Mouse (Mus musculus) spleen, adult 12 weeks (tissue): Measurements from ENCODE around the gene Neurl2.

Source experiments
- DNase-seq: peaks from one replicate; pipeline ENCODE4 v3.0.0; 2022; ENCODE audit warnings: low spot score

Neurl2 gene

GRCm38 (mm10) chr2:164785481-164786387, 47.5 kb downstream of the Neurl2 start, which contains the start of gene Snx21:
Snx21 (plus strand) TSS chr2:164785823.
- DNase-seq, result peak; percentile 62

- no peak for DNase-seq
These were observed 48.3 kb downstream of the Neurl2 start for GRCm38 (mm10) chr2:164784869-164785420.

GRCm38 (mm10) chr2:164783926-164784581, 49.2 kb downstream of the Neurl2 start:
- no peak for DNase-seq

- DNase-seq, result no peak
These were observed 51.4 kb downstream of the Neurl2 start for GRCm38 (mm10) chr2:164781876-164782275.
